Mouse (Mus musculus) megakaryocyte, embryonic 14.5 days (primary cell): Measurements from ENCODE around the gene 4933405L10Rik.

Experiments
- FLI1 ChIP-seq: IDR thresholded peaks from 2 replicates; pipeline ENCODE4 v1.6.1; 2012; ENCODE audit warnings: low read length, inconsistent platforms, mixed read lengths
- GATA1 ChIP-seq: IDR thresholded peaks from 3 replicates; pipeline ENCODE4 v1.6.1; 2012; ENCODE audit warnings: mixed read lengths, low read length, inconsistent platforms, borderline replicate concordance

- no peak for TF ChIP-seq GATA1
- TF ChIP-seq FLI1, result no peak
Measured at GRCm38 (mm10) chr8:105700966-105701824, 6.3 kb upstream of the 4933405L10Rik start, which contains the start of the genes Acd and Pard6a.
